Mouse (Mus musculus): ENCODE measurements around the gene Galnt12.

- no peak for TF ChIP-seq CTCF (IDR thresholded peaks at IDR 0.05)
- no peak for TF ChIP-seq POLR2A (IDR thresholded peaks at IDR 0.05; ENCODE audit: insufficient read depth, low read depth, low read length)
- TF ChIP-seq EP300 (IDR thresholded peaks at IDR 0.05; ENCODE audit: insufficient read depth, low read depth, low read length) = no peak
Measured at GRCm38 (mm10) chr4:47129572-47129971, 37.9 kb downstream of the Galnt12 start.
